Mouse (Mus musculus) thymus, postnatal 4 days (tissue): Measurements from ENCODE around the gene Gm49388.
A peak's percentile ranks its signal among the peaks of the same experiment; 100 is the strongest.

Experiments used
- DNase-seq: peaks from one replicate; pipeline ENCODE4 v3.0.0; 2021

Gm49388 gene

DNA sequence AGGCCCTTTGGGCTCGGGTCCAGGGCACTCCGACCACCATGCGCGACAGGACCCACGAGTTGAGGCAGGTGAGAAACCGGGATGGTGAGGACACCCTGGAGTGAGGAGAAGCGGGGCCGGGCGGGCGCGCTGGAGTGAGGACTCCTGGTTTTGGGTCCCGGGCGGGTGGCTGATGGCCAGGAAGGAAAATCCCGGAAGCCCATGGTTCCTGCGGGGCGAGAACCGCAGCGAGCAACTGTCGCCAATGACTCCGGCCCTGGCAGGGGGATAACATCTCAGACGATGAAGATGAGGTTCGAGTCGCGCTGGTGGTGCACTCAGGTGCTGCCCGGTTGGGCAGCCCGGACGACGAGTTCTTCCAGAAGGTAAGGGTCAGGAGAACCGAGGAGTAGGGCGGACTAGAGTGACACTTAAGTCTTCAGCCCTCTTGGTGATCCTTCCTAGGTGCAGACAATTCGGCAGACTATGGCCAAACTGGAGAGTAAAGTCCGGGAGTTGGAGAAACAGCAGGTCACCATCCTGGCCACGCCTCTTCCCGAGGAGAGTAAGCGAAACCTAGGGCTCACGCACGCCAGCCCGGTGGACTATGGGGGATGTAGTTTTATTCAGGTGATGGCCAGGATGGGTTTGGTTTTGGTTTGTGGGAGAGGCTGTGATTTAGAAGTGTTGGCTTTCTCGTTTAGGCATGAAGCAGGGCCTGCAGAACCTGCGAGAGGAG is 56.8 kb downstream of the Gm49388 start:
- DNase-seq, result peak; percentile 82

DNA sequence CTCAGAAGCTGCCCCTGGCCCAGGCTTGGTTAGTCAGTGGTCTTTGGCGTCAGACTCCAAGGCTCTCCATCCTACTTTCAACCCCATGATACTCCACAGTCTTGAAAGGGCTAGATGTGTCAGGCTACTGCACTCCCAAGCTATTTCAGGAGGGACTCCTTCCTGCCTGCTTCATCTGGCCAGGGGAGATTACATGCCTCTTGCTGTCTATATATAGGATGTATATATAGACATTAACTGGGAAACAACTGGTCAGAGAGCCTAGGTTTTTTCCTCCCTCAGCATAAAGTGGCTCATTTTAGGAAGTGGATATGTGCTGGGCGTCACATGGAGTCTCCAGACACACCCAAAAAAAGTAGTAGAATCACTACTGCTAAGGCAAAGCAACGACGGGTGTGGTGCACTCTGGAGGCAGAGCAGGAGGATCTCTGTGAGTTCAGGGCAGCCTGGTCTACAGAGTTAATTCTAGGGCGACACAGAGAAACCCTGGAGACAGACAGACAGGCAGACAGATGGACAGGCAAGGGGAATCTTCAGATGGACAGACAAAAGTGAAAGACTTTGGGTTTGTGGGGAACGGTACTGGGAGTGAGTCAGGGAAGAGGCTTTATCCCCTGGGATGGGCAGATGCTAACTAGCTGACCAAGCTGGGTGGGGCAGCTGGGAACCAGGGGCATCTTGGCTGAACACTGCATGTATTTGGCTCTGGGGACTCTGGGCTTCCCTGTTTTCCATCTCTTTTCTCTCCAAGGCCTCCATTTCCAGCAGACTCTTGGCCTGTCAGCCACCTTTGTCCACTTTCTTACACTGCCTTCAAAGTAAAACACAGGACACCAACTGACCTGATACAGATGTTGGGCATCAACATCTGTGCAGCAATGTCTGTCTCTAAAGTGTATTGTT is 64.8 kb downstream of the Gm49388 start:
- DNase-seq, result no peak

DNA sequence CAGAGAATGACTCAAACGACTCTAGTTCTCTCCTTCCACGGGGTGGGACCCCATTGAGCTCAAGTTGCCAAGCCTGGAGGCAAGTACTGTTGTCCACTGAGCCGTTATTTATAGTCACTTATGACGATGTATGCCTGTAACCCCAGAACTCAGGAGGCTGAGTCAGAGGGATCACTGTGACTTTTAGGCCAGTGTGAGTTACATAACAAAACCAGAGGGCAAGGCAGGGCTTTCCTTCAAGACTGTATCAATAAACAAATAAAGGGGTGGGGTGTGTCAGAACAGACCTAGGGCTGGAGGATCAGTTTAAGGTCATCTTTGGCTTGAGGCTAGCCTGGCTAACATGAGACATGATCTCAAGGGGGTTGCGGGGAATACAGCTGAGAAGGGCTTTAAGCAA is 65.5 kb downstream of the Gm49388 start:
- DNase-seq, result no peak
